Mouse (Mus musculus) small intestine, adult 2 months (tissue): ENCODE results near the gene Mybphl. TPM values are rescaled to one million over a fixed set of nuclear protein-coding genes. Genes with fewer than 3 reads are reported as not detected.

Source experiments
- H3K27ac ChIP-seq: fragments of 200-500 bp; 2 replicates; pipeline ENCODE4 v1.5.1; 2012; ENCODE audit warnings: low read depth, low read length, control low read depth, inconsistent platforms; ENCODE audit not compliant: insufficient read depth
- H3K27me3 ChIP-seq: fragments of 200-500 bp; 2 replicates; pipeline ENCODE4 v1.6.1; 2012; ENCODE audit warnings: mild to moderate bottlenecking, moderate library complexity, low read length, inconsistent platforms; ENCODE audit not compliant: control insufficient read depth, insufficient read depth
- H3K36me3 ChIP-seq: fragments of 200-500 bp; 2 replicates; pipeline ENCODE4 v1.6.1; 2012; ENCODE audit warnings: mild to moderate bottlenecking, low read length, control low read depth, inconsistent platforms; ENCODE audit not compliant: control insufficient read depth, insufficient read depth
- H3K4me1 ChIP-seq: fragments of 200-500 bp; 2 replicates; pipeline ENCODE4 v1.6.1; 2012; ENCODE audit warnings: low read length, inconsistent platforms, mixed read lengths; ENCODE audit not compliant: control insufficient read depth, insufficient read depth, insufficient read length
- H3K4me3 ChIP-seq: fragments of 200-500 bp; 2 replicates; pipeline ENCODE4 v1.5.1; 2012; ENCODE audit warnings: low read depth, mild to moderate bottlenecking, control low read depth, inconsistent platforms, low read length, moderate library complexity
- CTCF ChIP-seq: fragments of 200-500 bp; IDR thresholded peaks from 2 replicates; pipeline ENCODE4 v1.5.1; 2012; ENCODE audit warnings: low read depth, mild to moderate bottlenecking, control low read depth, inconsistent platforms, low read length, moderate library complexity, mixed read lengths; ENCODE audit not compliant: insufficient replicate concordance, insufficient read length; ENCODE audit errors: extremely low read depth
- POLR2A ChIP-seq: fragments of 200-500 bp; IDR thresholded peaks from 2 replicates; pipeline ENCODE4 v1.6.1; 2012; ENCODE audit warnings: low read depth, mild to moderate bottlenecking, control low read depth, inconsistent platforms, low read length, moderate library complexity
- WGBS: fragments of 180-500 bp; shearing (Covaris S2); methylation state at CpG from one replicate; pipeline ENCODE4 v1.1.7; 2018; 5-methylcytosine and 5-hydroxymethylcytosine counted together
- polyA plus RNA-seq: library from polyadenylated mRNA; depleted of rRNA; stranded (reverse); fragments of >200 nt; gene quantifications from 2 replicates; pipeline ENCODE4 v1.2.3, GENCODE M21; 2012

The Mybphl gene
- polyA plus RNA-seq, 1 experiment: not detected

DNA sequence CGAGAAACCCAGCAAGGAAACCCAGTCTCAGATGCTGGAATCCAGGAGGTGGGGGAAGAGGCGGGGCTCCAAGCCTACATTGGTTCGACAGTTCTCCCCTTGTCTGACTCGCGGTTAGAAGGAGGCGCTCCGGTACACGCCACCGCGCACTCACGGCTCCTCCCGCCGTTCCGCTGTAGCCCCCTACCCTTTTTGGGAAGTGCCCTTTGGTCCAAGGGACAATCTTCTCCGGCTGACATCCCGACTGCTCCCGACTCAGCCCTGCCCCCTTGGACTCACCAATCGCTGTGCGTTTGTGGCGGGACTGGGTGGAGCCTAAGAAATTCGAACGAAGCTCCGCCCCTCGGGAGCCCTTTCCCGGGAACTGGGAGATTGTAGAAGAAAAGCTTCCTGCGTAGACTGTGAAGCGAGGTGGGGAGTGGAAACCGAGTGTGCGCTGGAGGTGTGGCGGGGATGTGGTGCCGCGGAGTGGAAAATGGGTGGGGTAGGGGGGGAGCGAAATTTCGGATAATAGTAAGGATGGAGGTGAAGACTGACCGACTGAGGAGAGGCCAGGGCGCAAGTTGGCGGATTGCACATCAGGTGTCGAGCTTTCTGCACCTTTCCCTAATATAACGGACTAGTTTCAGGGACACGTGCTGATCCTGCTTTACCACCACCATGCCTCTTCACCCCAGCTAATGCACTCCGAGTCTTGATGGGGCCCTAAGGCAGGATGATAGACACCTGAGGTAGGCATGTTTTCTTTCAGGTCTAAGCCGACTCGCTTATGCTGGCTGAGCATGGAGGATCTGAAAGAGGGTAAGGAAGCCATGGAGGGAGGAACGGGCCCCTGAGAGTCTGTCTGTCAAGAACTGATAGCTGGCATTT lies 19.0 kb downstream of the Mybphl start, which contains the start of gene Psrc1:
TSS of gene Psrc1 (plus strand) at position 355 of the 870 bp plus-strand sequence.
- no peaks in the 10 kb centered on the region for H3K27me3 ChIP-seq
- peak within 1 kb of the TSS; percentile 84 for H3K4me3 ChIP-seq
- WGBS: 2% methylated on average over 43 of the region's 44 CpGs
- peaks cover 17% of the 10 kb centered on the region for H3K4me1 ChIP-seq
- no peaks in the 10 kb centered on the region for H3K36me3 ChIP-seq
- no peak within 1 kb of the TSS for H3K27ac ChIP-seq
- TF ChIP-seq POLR2A (peak; percentile 42; the same call in 1 of the 2 replicates), CTCF (no peak)

DNA sequence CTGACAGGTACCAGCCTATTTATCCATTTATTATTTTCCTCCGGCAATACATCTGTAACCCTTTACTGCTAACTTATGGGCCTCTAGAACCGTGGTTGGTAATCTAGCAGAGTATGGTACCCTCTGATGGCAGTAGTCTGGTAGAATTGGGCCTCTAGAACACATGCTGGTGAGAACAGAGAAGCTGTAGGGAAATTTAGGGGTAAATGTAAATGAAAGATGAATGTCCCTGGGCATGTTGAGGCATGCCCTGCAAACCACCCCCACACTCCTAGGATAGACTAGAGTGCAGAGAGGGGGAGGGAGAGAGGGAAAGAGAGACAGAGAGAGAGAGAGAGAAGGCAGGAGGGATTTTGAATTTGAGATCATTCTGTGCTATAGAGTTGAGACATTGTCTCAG lies 19.7 kb downstream of the Mybphl start:
- H3K4me3 ChIP-seq: no peak overlapping the region
- no peaks in the 10 kb centered on the region for H3K36me3 ChIP-seq
- TF ChIP-seq CTCF (no peak), POLR2A (no peak)
- H3K27me3 ChIP-seq: no peaks in the 10 kb centered on the region
- H3K4me1 ChIP-seq: peaks cover 17% of the 10 kb centered on the region
- WGBS: 18% methylated on average over 2 of the region's 2 CpGs
- H3K27ac ChIP-seq: no peak overlapping the region

DNA sequence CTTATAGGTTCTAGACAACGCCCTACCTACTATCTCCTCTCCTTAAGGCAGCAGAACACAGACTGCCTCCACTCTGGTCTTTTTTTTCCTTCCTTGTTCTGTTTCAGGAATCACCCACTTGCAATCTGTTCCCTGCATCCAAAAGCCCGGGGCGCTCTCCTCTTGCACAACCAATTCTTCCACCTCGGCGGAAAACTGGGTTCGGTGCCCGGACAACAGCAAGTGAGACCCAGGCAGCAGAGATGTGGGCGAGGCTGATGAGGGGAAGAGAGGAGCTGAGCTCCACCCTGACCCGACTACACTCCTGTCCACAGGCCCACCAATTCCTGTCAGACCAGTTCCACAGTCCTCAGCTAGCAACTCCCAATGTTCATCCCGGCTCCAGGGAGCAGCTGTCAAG lies 21.5 kb downstream of the Mybphl start:
- Histone ChIP-seq H3K27me3 (no peaks in the 10 kb centered on the region), H3K27ac (no peak overlapping the region), H3K4me3 (no peak overlapping the region), H3K4me1 (peaks cover 17% of the 10 kb centered on the region), H3K36me3 (no peaks in the 10 kb centered on the region)
- TF ChIP-seq CTCF (no peak), POLR2A (no peak)
- WGBS: 46% methylated on average over 10 of the region's 10 CpGs

DNA sequence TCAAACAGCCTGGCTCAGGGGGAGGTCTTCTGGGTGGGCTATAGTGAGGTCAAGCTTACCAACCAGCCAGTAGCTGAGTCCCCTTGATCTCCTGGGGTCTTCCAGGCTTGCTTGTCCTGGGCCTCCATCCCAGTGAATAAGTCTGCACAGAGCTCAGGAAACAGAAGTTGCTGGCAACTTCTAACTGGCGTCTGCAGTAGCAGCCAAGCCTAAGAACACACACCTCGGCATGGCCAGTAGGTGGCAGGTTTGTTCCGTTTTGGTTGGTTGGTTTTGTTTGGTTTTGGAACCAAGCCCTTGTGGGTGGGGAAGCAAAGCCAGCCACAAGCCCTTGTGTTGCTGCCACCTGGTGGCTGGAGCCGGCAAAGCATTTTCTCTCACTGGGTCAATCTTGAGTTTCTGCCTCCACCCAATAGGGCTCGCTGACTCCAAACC lies 24.4 kb downstream of the Mybphl start:
- H3K27ac ChIP-seq: no peak overlapping the region
- TF ChIP-seq CTCF (peak; percentile 99), POLR2A (no peak)
- no peaks in the 10 kb centered on the region for H3K27me3 ChIP-seq
- H3K4me3 ChIP-seq: no peak overlapping the region
- peaks cover 5% of the 10 kb centered on the region for H3K4me1 ChIP-seq
- under 1% methylated on average over 5 of the region's 5 CpGs for WGBS
- no peaks in the 10 kb centered on the region for H3K36me3 ChIP-seq

DNA sequence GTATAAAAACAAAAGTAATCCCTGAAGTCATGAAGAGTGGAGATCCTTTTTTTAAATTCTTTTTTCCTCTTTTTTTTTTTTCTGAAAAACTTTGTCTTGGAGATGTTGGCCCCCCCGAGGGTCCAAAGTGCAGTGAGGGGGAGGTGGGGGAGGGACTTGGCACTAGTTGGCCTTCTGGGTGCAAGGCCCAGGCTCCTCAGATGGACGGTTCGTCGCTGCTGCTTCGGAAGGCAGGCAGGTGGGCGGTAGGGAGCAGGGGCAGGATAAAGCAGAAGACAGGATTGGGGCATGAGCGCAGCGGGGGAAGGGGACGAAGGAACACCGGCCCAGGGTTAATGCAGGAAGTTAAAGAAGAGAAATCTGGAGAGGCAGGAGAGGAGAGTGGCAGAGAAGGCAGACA lies 27.6 kb downstream of the Mybphl start:
- no peak overlapping the region for H3K4me3 ChIP-seq
- H3K4me1 ChIP-seq: no peaks in the 10 kb centered on the region
- no peak overlapping the region for H3K27ac ChIP-seq
- H3K36me3 ChIP-seq: no peaks in the 10 kb centered on the region
- no peak for TF ChIP-seq POLR2A
- no peak for TF ChIP-seq CTCF
- WGBS: 29% methylated on average over 10 of the region's 10 CpGs
- no peaks in the 10 kb centered on the region for H3K27me3 ChIP-seq

DNA sequence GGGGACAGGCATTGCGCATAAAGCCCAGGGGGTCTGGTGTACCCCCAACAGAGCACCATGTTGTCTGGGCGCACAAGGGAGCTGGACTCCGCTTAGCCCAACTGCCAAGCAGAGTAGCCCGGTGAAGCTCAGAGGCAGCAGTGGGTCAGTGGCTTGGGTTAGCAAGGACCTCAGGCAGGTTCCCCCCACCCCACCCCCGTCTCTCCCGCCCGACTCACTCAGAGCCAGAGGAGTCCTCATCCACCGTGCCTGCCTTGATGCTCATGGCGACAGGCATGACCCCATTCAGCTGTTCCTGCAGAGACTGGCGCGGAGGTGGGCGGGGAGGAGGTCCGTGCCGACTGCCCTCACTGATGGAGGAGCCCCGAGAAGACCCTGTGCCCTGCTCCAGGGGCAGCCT lies 28.1 kb downstream of the Mybphl start:
- Histone ChIP-seq H3K36me3 (no peaks in the 10 kb centered on the region), H3K4me1 (no peaks in the 10 kb centered on the region), H3K27me3 (no peaks in the 10 kb centered on the region), H3K4me3 (no peak overlapping the region), H3K27ac (no peak overlapping the region)
- 81% methylated on average over 15 of the region's 15 CpGs for WGBS
- TF ChIP-seq CTCF (no peak), POLR2A (no peak)

DNA sequence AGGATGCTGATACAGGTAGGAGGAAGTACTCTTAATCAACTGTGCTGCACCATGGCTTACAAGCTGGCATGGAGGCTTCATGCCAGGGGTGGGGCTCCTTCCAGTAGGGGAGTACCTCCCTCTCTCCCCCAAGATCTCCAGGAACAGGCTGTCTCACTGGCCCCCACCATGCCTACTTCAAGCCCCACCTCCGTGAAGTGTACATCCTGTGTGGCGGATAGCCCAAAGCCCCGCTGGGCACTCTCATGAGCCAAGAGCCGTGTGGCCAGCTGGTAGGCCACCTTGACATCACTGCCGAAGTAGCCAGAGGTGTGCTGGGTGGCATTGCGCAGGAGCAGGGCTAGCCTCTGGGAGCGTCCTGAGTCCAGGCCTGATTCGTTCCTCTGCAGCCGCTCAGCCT lies 33.6 kb downstream of the Mybphl start:
- H3K4me3 ChIP-seq: no peak overlapping the region
- no peak overlapping the region for H3K27ac ChIP-seq
- WGBS: 90% methylated on average over 9 of the region's 9 CpGs
- TF ChIP-seq POLR2A: no peak
- TF ChIP-seq CTCF: no peak
- no peaks in the 10 kb centered on the region for H3K36me3 ChIP-seq
- no peaks in the 10 kb centered on the region for H3K27me3 ChIP-seq
- H3K4me1 ChIP-seq: peaks cover 3% of the 10 kb centered on the region; the same call in 1 of the 2 replicates
